In genomic region chr5:51537009-51537645, GRCm38 (mm10) we compare ENCODE assay signal across 17 mouse cellular contexts. TPM values are rescaled to one million over a fixed set of nuclear protein-coding genes. Genes with fewer than 3 reads are reported as not detected.
A peak's percentile ranks its signal among the peaks of the same experiment; 100 is the strongest.
DNase-seq lines count a peak whose midpoint lies in the region; ATAC-seq and TF ChIP-seq lines count a peak whose summit lies in the region.
"Had no signal": no experiment of that assay in that cellular context is flagged by ENCODE, and none has a peak within 500 bp of the region (broad histone marks: within the 10 kb centered on the region; RNA-seq: fewer than 3 reads in every experiment).

No protein-coding gene starts in this region.

- intact Hi-C loops in gastrocnemius, adult 2 months (cut with DNase I), result loop anchor here (2.0 kb wide), 1 partner anchor 16 kb away; no protein-coding TSS in a partner anchor

- H3K9ac ChIP-seq in kidney, embryonic 16.5 days (replicated peaks; ENCODE audit: low read length), result no peak overlapping the region
- H3K9ac ChIP-seq in midbrain, embryonic 11.5 days (ENCODE audit: low read length), result no peak overlapping the region
- no peak overlapping the region for H3K9ac ChIP-seq in midbrain, embryonic 15.5 days
- H3K9ac ChIP-seq: embryonic facial prominence, embryonic 13.5 days; forebrain, postnatal 0 days; limb, embryonic 12.5 days; midbrain, embryonic 12.5 days had no signal

- no peaks in the 10 kb centered on the region for H3K27me3 ChIP-seq in kidney, embryonic 16.5 days (ENCODE audit: insufficient read depth, low read length)
- no peaks in the 10 kb centered on the region for H3K27me3 ChIP-seq in midbrain, embryonic 11.5 days (ENCODE audit: control insufficient read depth, insufficient read depth, low read length)
- no peaks in the 10 kb centered on the region for H3K27me3 ChIP-seq in midbrain, embryonic 15.5 days (replicated peaks)
- H3K27me3 ChIP-seq: embryonic facial prominence, embryonic 13.5 days; limb, embryonic 12.5 days; midbrain, embryonic 12.5 days had no signal

- 0 out of 2 replicates have a peak, but pooled peaks cover 3% of the 10 kb centered on the region for H3K4me1 ChIP-seq in kidney, embryonic 16.5 days (ENCODE audit: insufficient read depth, low read length)
- H3K4me1 ChIP-seq in midbrain, embryonic 11.5 days (ENCODE audit: control insufficient read depth, insufficient read depth, low read length), result no peaks in the 10 kb centered on the region; the same call in 1 of the 2 replicates
- H3K4me1 ChIP-seq in midbrain, embryonic 15.5 days, result no peaks in the 10 kb centered on the region
- H3K4me1 ChIP-seq: embryonic facial prominence, embryonic 13.5 days; limb, embryonic 12.5 days; midbrain, embryonic 12.5 days had no signal

- peak overlapping the region; percentile 90 for H3K27ac ChIP-seq in gastrocnemius, adult 2 months
- H3K27ac ChIP-seq in kidney, embryonic 16.5 days (ENCODE audit: low read length), result no peak overlapping the region
- no peak overlapping the region for H3K27ac ChIP-seq in midbrain, embryonic 11.5 days (ENCODE audit: low read depth, low read length)
- no peak overlapping the region for H3K27ac ChIP-seq in midbrain, embryonic 15.5 days
- H3K27ac ChIP-seq: embryonic facial prominence, embryonic 13.5 days; limb, embryonic 12.5 days; macrophage; midbrain, embryonic 12.5 days had no signal

- no peaks in the 10 kb centered on the region for H3K9me3 ChIP-seq in kidney, embryonic 16.5 days (ENCODE audit: low read length)
- no peaks in the 10 kb centered on the region for H3K9me3 ChIP-seq in midbrain, embryonic 11.5 days (ENCODE audit: control insufficient read depth, low read length)
- no peaks in the 10 kb centered on the region for H3K9me3 ChIP-seq in midbrain, embryonic 15.5 days
- H3K9me3 ChIP-seq: embryonic facial prominence, embryonic 13.5 days; limb, embryonic 12.5 days; midbrain, embryonic 12.5 days had no signal

- TF ChIP-seq CTCF in gastrocnemius, adult 2 months (IDR thresholded peaks at IDR 0.05), result no peak

- no peak for ATAC-seq in kidney, embryonic 16.5 days (ENCODE audit: low FRiP score, low TSS enrichment)
- ATAC-seq in midbrain, embryonic 11.5 days (ENCODE audit: low FRiP score), result no peak
- ATAC-seq in midbrain, embryonic 15.5 days (replicated peaks), result no peak
- ATAC-seq: forebrain, postnatal 0 days had no signal

- no peaks in the 10 kb centered on the region for H3K36me3 ChIP-seq in kidney, embryonic 16.5 days (ENCODE audit: insufficient read depth, low read length)
- H3K36me3 ChIP-seq in midbrain, embryonic 11.5 days (ENCODE audit: control insufficient read depth, insufficient read depth, low read length), result no peaks in the 10 kb centered on the region
- H3K36me3 ChIP-seq in midbrain, embryonic 15.5 days (replicated peaks), result no peaks in the 10 kb centered on the region
- H3K36me3 ChIP-seq: embryonic facial prominence, embryonic 13.5 days; limb, embryonic 12.5 days; midbrain, embryonic 12.5 days had no signal

- no peak overlapping the region for H3K4me2 ChIP-seq in kidney, embryonic 16.5 days (replicated peaks; ENCODE audit: low read depth, low read length)
- no peak overlapping the region for H3K4me2 ChIP-seq in midbrain, embryonic 11.5 days
- H3K4me2 ChIP-seq in midbrain, embryonic 15.5 days, result no peak overlapping the region
- H3K4me2 ChIP-seq: embryonic facial prominence, embryonic 13.5 days; limb, embryonic 12.5 days; midbrain, embryonic 12.5 days had no signal

- no peak for DNase-seq in gastrocnemius, adult 2 months
- DNase-seq in gastrocnemius, postnatal 10 days, result no peak
- DNase-seq in kidney, adult 11 months, result peak; percentile 82
- DNase-seq in midbrain, embryonic 11.5 days (ENCODE audit: low spot score, missing footprints), result peak; percentile 35
- DNase-seq in urinary bladder, adult 2 months (ENCODE audit: low spot score), result no peak
- no peak for DNase-seq in thymus, postnatal 4 days
- DNase-seq: cerebellum, adult 9-11 months; forebrain, postnatal 0 days; layer of hippocampus, adult 9-11 months; right cerebral cortex, postnatal 25 days; thymus, postnatal 14 days had no signal

- no peak overlapping the region for H3K4me3 ChIP-seq in gastrocnemius, adult 2 months
- no peak overlapping the region for H3K4me3 ChIP-seq in kidney, embryonic 16.5 days (ENCODE audit: low read length)
- H3K4me3 ChIP-seq in midbrain, embryonic 11.5 days (ENCODE audit: low read depth, low read length), result no peak overlapping the region
- no peak overlapping the region for H3K4me3 ChIP-seq in midbrain, embryonic 15.5 days
- H3K4me3 ChIP-seq: embryonic facial prominence, embryonic 13.5 days; limb, embryonic 12.5 days; midbrain, embryonic 12.5 days had no signal

- WGBS in kidney, embryonic 16.5 days, result 62% methylated on average over 7 of the region's 7 CpGs
- 84% methylated on average over 7 of the region's 7 CpGs for WGBS in midbrain, embryonic 11.5 days
- whole genome bisulfite sequencing in midbrain, embryonic 15.5 days, result 77% methylated on average over 7 of the region's 7 CpGs

RNA-seq across cellular contexts. Expression of gene Ppargc1a, which starts 30.4 kb away (rescaled TPM):
- 10 to 100 TPM; 34.5 to 69.7 TPM for total RNA-seq in gastrocnemius, adult 2 months (2021)
- 10 to 100 TPM; 22.4 to 27.0 TPM for total RNA-seq in gastrocnemius, postnatal 10 days (2021)
- polyA plus RNA-seq in kidney, embryonic 16.5 days (2015; fragmentation: Nextera tagmentation; extraction: Ambion mirVana), result 24.5 and 27.4 TPM in 2 replicates
- polyA plus RNA-seq in midbrain, embryonic 11.5 days (2014; fragmentation: Nextera tagmentation; extraction: Ambion mirVana), result 2.6 and 3.3 TPM in 2 replicates
- polyA plus RNA-seq in midbrain, embryonic 15.5 days (2015; fragmentation: Nextera tagmentation; extraction: Ambion mirVana), result 16.7 and 17.2 TPM in 2 replicates
- 2.4 and 2.6 TPM in 2 replicates for polyA plus RNA-seq in urinary bladder, adult 2 months (2012; rRNA removed)

Comparison
In these comparisons a context has a peak if more than half of its experiments do, and no peak if none do; other contexts are left out.
1. DNase-seq: peak in kidney, adult 11 months (single experiment) and midbrain, embryonic 11.5 days (single experiment); none in gastrocnemius, adult 2 months (single experiment), gastrocnemius, postnatal 10 days (single experiment), urinary bladder, adult 2 months (single experiment) and thymus, postnatal 4 days (single experiment).